Mouse (Mus musculus): ENCODE measurements around the gene Ppp1r21. TPM values are rescaled to one million over a fixed set of nuclear protein-coding genes. Genes with fewer than 3 reads are reported as not detected.

The Ppp1r21 gene
- total RNA-seq, 2 experiments from 2014 or later = 8.1 to 16.3 TPM

- no peak for ATAC-seq (replicated peaks; ENCODE audit: low FRiP score, poor library complexity, severe bottlenecking)
Observed at GRCm38 (mm10) chr17:88630554-88630948, 100.6 kb downstream of the Ppp1r21 start.

GRCm38 (mm10) chr17:88632631-88633030 lies 102.7 kb downstream of the Ppp1r21 start:
- no peak for ATAC-seq (replicated peaks; ENCODE audit: low FRiP score, poor library complexity, severe bottlenecking)

- no peak for ATAC-seq (replicated peaks; ENCODE audit: low FRiP score, poor library complexity, severe bottlenecking)
Observed at GRCm38 (mm10) chr17:88636076-88636475, 106.2 kb downstream of the Ppp1r21 start.

- no peak for ATAC-seq (replicated peaks; ENCODE audit: low FRiP score, poor library complexity, severe bottlenecking)
Observed at GRCm38 (mm10) chr17:88636587-88636986, 106.7 kb downstream of the Ppp1r21 start.

Other genes with a start within 250 kb of the Ppp1r21 start
- gene Foxn2, start 89.4 kb upstream of the Ppp1r21 start, total RNA-seq (2015; ENCODE audit: low replicate concordance) = 13.0 and 20.5 TPM in 2 replicates
- 13.9 and 16.8 TPM in 2 replicates for gene Foxn2, start 89.4 kb upstream of the Ppp1r21 start, total RNA-seq (2017; ENCODE audit: low replicate concordance)
- gene Ston1, start 67.6 kb downstream of the Ppp1r21 start, total RNA-seq (2015; ENCODE audit: low replicate concordance) = 1.4 TPM in 1 of 2 replicates, not detected in the other
- gene Ston1, start 67.6 kb downstream of the Ppp1r21 start, total RNA-seq (2017; ENCODE audit: low replicate concordance) = not detected in 2 replicates
- gene Gtf2a1l, start 138.5 kb downstream of the Ppp1r21 start, total RNA-seq (2015; ENCODE audit: low replicate concordance) = not detected in 2 replicates
- gene Gtf2a1l, start 138.5 kb downstream of the Ppp1r21 start, total RNA-seq (2017; ENCODE audit: low replicate concordance) = not detected in 2 replicates